Mouse (Mus musculus) hindbrain, postnatal 0 days (tissue): Measurements from ENCODE around the gene Ranbp10. TPM values are rescaled to one million over a fixed set of nuclear protein-coding genes. Genes with fewer than 3 reads are reported as not detected.

Experiments
- ATAC-seq: fragments of 200-750 bp; cut with Nextera tagmentation; 2 replicates; pipeline ENCODE4 v1.8.0; 2017; ENCODE audit warnings: mild to moderate bottlenecking, moderate TSS enrichment, moderate library complexity
- DNase-seq: peaks from one replicate; pipeline ENCODE4 v3.0.0-alpha.2; 2015; ENCODE audit warnings: low spot score
- H3K27ac ChIP-seq: fragments of 300-500 bp; sonication (generic); 2 replicates; pipeline ENCODE4 v1.5.1; 2014; ENCODE audit warnings: mild to moderate bottlenecking
- H3K27me3 ChIP-seq: fragments of 300-500 bp; sonication (generic); 2 replicates; pipeline ENCODE4 v1.6.1; 2014; ENCODE audit warnings: low read length, mixed read lengths; ENCODE audit not compliant: insufficient read depth
- H3K36me3 ChIP-seq: fragments of 300-500 bp; sonication (generic); 2 replicates; pipeline ENCODE4 v1.6.1; 2014; ENCODE audit warnings: low read length, mixed read lengths; ENCODE audit not compliant: insufficient read depth
- H3K4me1 ChIP-seq: fragments of 300-500 bp; sonication (generic); 2 replicates; pipeline ENCODE4 v1.6.1; 2014; ENCODE audit warnings: antibody characterized with exemption, low read length, mixed read lengths; ENCODE audit not compliant: insufficient read depth
- H3K4me2 ChIP-seq: fragments of 300-500 bp; sonication (generic); 2 replicates; pipeline ENCODE4 v1.6.1; 2014; ENCODE audit warnings: low read depth, mild to moderate bottlenecking, low read length, moderate library complexity, mixed read lengths
- H3K4me3 ChIP-seq: fragments of 300-500 bp; sonication (generic); 2 replicates; pipeline ENCODE4 v1.5.1; 2014; ENCODE audit warnings: low read length
- H3K9ac ChIP-seq: fragments of 300-500 bp; sonication (generic); replicated peaks from 2 replicates; pipeline ENCODE4 v1.6.1; 2014; ENCODE audit warnings: mild to moderate bottlenecking, low read length, moderate library complexity, mixed read lengths
- H3K9me3 ChIP-seq: fragments of 300-500 bp; sonication (generic); 2 replicates; pipeline ENCODE4 v1.6.1; 2016; ENCODE audit warnings: low read length, mixed read lengths
- CTCF ChIP-seq: IDR thresholded peaks from 2 replicates; pipeline ENCODE4 v1.5.1; 2016; ENCODE audit warnings: antibody characterized with exemption, control low read depth, low read depth
- WGBS: fragments of 180-500 bp; shearing (Covaris S2); extraction: QIAGEN DNeasy Blood & Tissue Kit; methylation state at CpG from one replicate; pipeline ENCODE4 v1.1.7; 2014; 5-methylcytosine and 5-hydroxymethylcytosine counted together
- polyA plus RNA-seq: library from polyadenylated mRNA; unstranded; fragments of >200 nt; fragmentation: Nextera tagmentation; extraction: Ambion mirVana; gene quantifications from 2 replicates; pipeline ENCODE4 v1.2.1, GENCODE M21; 2015
- total RNA-seq: library from RNA; depleted of rRNA; stranded (reverse); fragments of >200 nt; gene quantifications from 2 replicates; pipeline ENCODE4 v1.2.3, GENCODE M21; 2014

Ranbp10 gene
- total and polyA plus RNA-seq, 2 experiments from 2014 or later, result 7.2 to 15.7 TPM

DNA sequence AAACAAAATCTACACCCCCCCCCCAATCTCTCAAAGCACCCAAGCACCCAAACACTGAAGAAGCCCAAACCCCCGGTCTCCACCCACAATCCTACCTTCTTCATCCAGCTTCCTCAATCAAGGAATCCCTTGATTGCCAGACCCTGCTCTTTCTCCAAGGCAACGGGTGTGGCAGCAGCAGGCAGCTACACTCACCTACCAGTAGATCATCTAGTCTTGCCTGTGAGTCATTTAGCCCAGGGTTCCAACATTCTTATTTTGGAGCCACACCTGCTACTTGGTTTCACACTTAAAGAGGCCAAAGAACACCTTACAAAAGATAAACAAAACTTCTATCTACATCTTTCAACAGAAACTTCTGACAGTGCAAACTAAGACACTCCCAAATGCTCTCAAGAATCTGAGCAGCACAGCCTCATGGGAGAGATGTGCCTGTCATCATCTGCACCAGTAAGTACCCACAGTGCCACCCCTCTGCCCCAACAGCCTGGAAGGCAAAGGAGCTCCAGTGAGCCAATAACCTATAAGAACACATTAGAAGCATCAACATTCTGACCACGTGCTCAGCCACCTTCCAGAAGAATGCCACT is 33.0 kb downstream of the Ranbp10 start:
- 83% methylated on average over 3 of the region's 3 CpGs for WGBS
- no peaks in the 10 kb centered on the region for H3K27me3 ChIP-seq
- no peak overlapping the region for H3K4me3 ChIP-seq
- no peak overlapping the region for H3K9ac ChIP-seq
- no peak overlapping the region for H3K27ac ChIP-seq
- ATAC-seq (no peak), DNase-seq (no peak)
- TF ChIP-seq CTCF, result no peak
- H3K4me2 ChIP-seq, result no peak overlapping the region
- no peaks in the 10 kb centered on the region for H3K9me3 ChIP-seq
- H3K36me3 ChIP-seq, result no peaks in the 10 kb centered on the region
- H3K4me1 ChIP-seq, result no peaks in the 10 kb centered on the region

DNA sequence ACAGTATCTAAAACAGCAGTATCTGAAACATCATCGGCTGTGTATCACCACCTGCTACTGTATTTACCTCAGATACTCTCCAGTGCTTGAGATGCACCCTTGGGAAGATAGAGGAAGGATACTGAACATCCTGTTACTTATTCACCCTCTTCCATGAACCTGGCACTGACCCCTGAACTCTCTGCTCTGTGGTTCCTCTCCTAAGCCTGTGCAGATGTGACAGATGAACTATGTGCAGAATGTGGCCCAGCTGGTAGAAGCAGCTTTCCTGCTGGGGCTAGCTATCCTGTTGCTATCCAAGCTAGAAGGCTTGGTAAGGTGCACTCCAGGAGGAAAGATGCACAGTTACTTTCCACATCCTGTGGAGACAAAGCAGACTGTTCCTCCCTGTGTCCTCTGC is 33.8 kb downstream of the Ranbp10 start:
- H3K4me1 ChIP-seq, result no peaks in the 10 kb centered on the region
- ATAC-seq (no peak), DNase-seq (no peak)
- no peaks in the 10 kb centered on the region for H3K36me3 ChIP-seq
- H3K9me3 ChIP-seq, result no peaks in the 10 kb centered on the region
- H3K4me2 ChIP-seq, result no peak overlapping the region
- H3K27me3 ChIP-seq, result no peaks in the 10 kb centered on the region
- no peak overlapping the region for H3K27ac ChIP-seq
- no peak for TF ChIP-seq CTCF
- no peak overlapping the region for H3K9ac ChIP-seq
- no peak overlapping the region for H3K4me3 ChIP-seq
- 95% methylated on average over 1 of the region's 1 CpGs for WGBS

DNA sequence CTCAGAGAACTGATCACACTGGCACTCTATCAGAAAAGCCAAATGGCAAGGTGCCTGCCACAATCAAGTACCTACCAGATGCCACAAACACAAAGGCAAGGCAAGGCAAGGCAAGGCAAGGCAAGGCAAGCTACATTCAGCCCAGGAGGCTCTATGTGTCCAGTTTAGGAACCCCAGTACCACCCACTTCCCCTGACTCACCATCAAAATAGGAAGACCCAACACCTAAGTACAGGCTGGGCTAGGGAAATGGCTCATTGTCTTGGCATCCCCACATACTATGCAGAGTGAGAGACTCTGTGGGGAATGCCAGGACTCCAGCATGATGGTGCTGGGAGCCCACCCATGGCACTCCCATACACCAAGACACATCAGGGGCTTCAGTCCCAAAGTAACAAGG is 37.5 kb downstream of the Ranbp10 start:
- Histone ChIP-seq H3K36me3 (peaks cover 6% of the 10 kb centered on the region; the same call in 1 of the 2 replicates), H3K4me3 (no peak overlapping the region), H3K9ac (no peak overlapping the region), H3K27ac (no peak overlapping the region), H3K27me3 (no peaks in the 10 kb centered on the region), H3K9me3 (no peaks in the 10 kb centered on the region), H3K4me2 (no peak overlapping the region), H3K4me1 (no peaks in the 10 kb centered on the region)
- TF ChIP-seq CTCF, result no peak
- DNase-seq, result no peak
- ATAC-seq, result no peak

DNA sequence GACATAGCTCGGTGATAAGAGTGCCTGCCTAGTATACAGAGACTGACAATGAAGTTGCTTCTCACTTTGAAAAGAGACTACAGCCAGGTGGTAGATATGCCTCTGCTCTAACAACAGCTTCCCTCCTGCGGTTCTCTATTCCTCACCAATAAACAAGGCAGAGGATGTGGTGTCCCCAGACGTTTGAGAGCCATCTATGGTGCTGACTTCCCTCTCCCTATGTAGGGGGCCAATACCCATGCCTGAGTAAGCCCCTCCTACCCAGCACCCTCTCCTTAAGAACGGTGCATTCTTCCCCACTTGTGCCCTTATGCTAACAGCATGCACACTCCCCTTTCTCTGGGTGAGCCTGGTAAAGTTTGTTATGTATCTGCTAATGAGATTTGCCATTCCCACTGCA is 38.2 kb downstream of the Ranbp10 start:
- ATAC-seq (no peak), DNase-seq (no peak)
- H3K4me2 ChIP-seq, result no peak overlapping the region
- H3K4me1 ChIP-seq, result no peaks in the 10 kb centered on the region
- no peak overlapping the region for H3K9ac ChIP-seq
- H3K36me3 ChIP-seq, result peaks cover 6% of the 10 kb centered on the region; the same call in 1 of the 2 replicates
- no peak overlapping the region for H3K4me3 ChIP-seq
- H3K9me3 ChIP-seq, result no peaks in the 10 kb centered on the region
- H3K27ac ChIP-seq, result no peak overlapping the region
- 59% methylated on average over 4 of the region's 4 CpGs for WGBS
- no peak for TF ChIP-seq CTCF
- H3K27me3 ChIP-seq, result no peaks in the 10 kb centered on the region

DNA sequence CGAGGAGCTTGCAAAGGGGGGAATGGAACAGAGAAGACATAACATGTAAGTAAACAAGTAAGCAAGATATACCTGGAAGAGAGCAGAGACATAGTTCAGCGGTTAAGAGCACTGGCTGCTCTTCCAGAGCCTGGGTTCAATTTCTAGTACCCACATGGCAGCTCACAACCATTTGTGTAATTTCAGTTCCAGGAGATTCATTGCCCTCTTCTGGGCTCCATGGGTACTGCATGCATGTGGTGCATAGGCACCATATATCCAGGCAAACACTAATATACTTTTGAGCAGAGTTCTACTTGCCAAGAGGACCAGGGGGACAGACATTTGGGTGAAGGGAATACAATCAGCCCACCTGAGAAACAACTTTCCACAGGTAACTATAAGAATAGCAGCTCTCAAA is 38.9 kb downstream of the Ranbp10 start:
- peak; percentile 62 for DNase-seq
- ATAC-seq, result no peak
- no peak overlapping the region for H3K27ac ChIP-seq
- H3K9ac ChIP-seq, result no peak overlapping the region
- 94% methylated on average over 2 of the region's 2 CpGs for WGBS
- H3K9me3 ChIP-seq, result no peaks in the 10 kb centered on the region
- no peak overlapping the region for H3K4me3 ChIP-seq
- peak; percentile 74 for TF ChIP-seq CTCF
- no peaks in the 10 kb centered on the region for H3K4me1 ChIP-seq
- no peaks in the 10 kb centered on the region for H3K27me3 ChIP-seq
- H3K36me3 ChIP-seq, result peaks cover 6% of the 10 kb centered on the region; the same call in 1 of the 2 replicates
- no peak overlapping the region for H3K4me2 ChIP-seq

DNA sequence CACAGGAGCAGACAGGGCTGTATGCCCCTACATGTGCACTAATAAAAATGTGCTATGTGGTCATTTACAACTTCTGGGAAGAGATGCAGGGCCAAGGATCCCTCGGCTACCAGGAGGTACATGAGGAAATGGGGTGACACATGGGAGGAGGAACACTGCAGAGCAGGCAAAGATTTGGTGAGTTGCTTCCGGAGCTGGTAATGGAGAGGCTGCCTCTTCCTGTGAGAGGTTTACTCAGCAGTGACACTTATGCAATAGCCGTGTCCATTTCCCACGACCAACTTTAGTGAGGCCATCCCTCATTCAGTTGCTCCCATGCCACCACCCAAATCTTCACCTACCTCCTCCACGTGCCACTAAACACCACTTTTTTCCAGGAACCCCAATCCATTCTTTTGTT is 46.9 kb downstream of the Ranbp10 start:
- 91% methylated on average over 5 of the region's 5 CpGs for WGBS
- Histone ChIP-seq H3K9me3 (no peaks in the 10 kb centered on the region), H3K4me3 (no peak overlapping the region), H3K9ac (no peak overlapping the region), H3K36me3 (peaks cover 33% of the 10 kb centered on the region), H3K4me2 (no peak overlapping the region), H3K27ac (no peak overlapping the region), H3K4me1 (no peaks in the 10 kb centered on the region), H3K27me3 (no peaks in the 10 kb centered on the region)
- no peak for TF ChIP-seq CTCF
- ATAC-seq, result no peak
- no peak for DNase-seq

DNA sequence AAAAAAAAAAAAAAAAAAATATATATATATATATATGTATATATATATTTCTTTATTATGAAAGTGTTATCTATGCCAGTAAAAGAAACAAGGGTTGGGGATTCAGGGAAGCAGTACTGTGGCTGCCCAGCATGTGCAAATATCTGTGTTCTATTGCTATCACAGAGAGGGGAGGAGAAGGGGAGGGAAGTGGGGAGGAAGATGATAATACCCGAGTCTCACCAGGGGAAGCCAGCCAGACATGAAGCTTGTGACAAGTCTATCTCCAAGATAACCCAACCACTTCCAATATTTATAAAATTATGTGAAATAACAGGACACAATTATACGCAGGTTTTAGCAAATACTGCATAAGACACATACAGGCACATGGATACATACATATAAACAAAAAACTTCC is 49.3 kb downstream of the Ranbp10 start:
- peaks cover 53% of the 10 kb centered on the region for H3K36me3 ChIP-seq
- 82% methylated on average over 2 of the region's 2 CpGs for WGBS

More for the DNA sequence above, 49.3 kb downstream of the Ranbp10 start:
- Histone ChIP-seq H3K27me3 (no peaks in the 10 kb centered on the region), H3K9me3 (no peaks in the 10 kb centered on the region), H3K4me2 (no peak overlapping the region), H3K27ac (no peak overlapping the region), H3K9ac (no peak overlapping the region), H3K4me1 (no peaks in the 10 kb centered on the region), H3K4me3 (no peak overlapping the region)
- ATAC-seq (no peak), DNase-seq (no peak)
- TF ChIP-seq CTCF, result no peak
